Mouse (Mus musculus): ENCODE measurements around the gene Lrrc4c.

The Lrrc4c gene

GRCm38 (mm10) chr2:97485609-97486008, 1167.6 kb downstream of the Lrrc4c start:
- no peak for DNase-seq

- DNase-seq: no peak
These were observed 1169.6 kb downstream of the Lrrc4c start for GRCm38 (mm10) chr2:97487567-97487966.

GRCm38 (mm10) chr2:97497069-97497468, 1179.1 kb downstream of the Lrrc4c start:
- no peak for DNase-seq

- DNase-seq: no peak
These were observed 1184.5 kb downstream of the Lrrc4c start for GRCm38 (mm10) chr2:97502501-97502900.

- no peak for DNase-seq
These were observed 1186.9 kb downstream of the Lrrc4c start for GRCm38 (mm10) chr2:97504902-97505301.

- DNase-seq: no peak
These were observed 1206.4 kb downstream of the Lrrc4c start for GRCm38 (mm10) chr2:97524256-97524922.

- DNase-seq: no peak
These were observed 1207.1 kb downstream of the Lrrc4c start for GRCm38 (mm10) chr2:97525107-97525506.

GRCm38 (mm10) chr2:97530622-97531021, 1212.7 kb downstream of the Lrrc4c start:
- DNase-seq: no peak

- DNase-seq: no peak
These were observed 1226.0 kb downstream of the Lrrc4c start for GRCm38 (mm10) chr2:97543691-97544672.

GRCm38 (mm10) chr2:97544673-97545071, 1226.7 kb downstream of the Lrrc4c start:
- no peak for DNase-seq

GRCm38 (mm10) chr2:97545946-97546345, 1228.0 kb downstream of the Lrrc4c start:
- no peak for DNase-seq

- no peak for DNase-seq
These were observed 1246.5 kb downstream of the Lrrc4c start for GRCm38 (mm10) chr2:97564509-97564908.

- no peak for DNase-seq
These were observed 1251.0 kb downstream of the Lrrc4c start for GRCm38 (mm10) chr2:97568954-97569353.

- no peak for DNase-seq
These were observed 1257.0 kb downstream of the Lrrc4c start for GRCm38 (mm10) chr2:97574921-97575320.

- no peak for DNase-seq
These were observed 1263.2 kb downstream of the Lrrc4c start for GRCm38 (mm10) chr2:97581132-97581531.

GRCm38 (mm10) chr2:97586322-97586721, 1268.4 kb downstream of the Lrrc4c start:
- DNase-seq: no peak

- no peak for DNase-seq
These were observed 1272.6 kb downstream of the Lrrc4c start for GRCm38 (mm10) chr2:97590563-97590962.

GRCm38 (mm10) chr2:97604182-97604581, 1286.2 kb downstream of the Lrrc4c start:
- DNase-seq: no peak

GRCm38 (mm10) chr2:97604688-97605215, 1286.8 kb downstream of the Lrrc4c start:
- no peak for DNase-seq

GRCm38 (mm10) chr2:97609436-97609835, 1291.5 kb downstream of the Lrrc4c start:
- DNase-seq: no peak

- no peak for DNase-seq
These were observed 1292.6 kb downstream of the Lrrc4c start for GRCm38 (mm10) chr2:97610566-97610965.

- no peak for DNase-seq
These were observed 1296.8 kb downstream of the Lrrc4c start for GRCm38 (mm10) chr2:97614724-97615123.

GRCm38 (mm10) chr2:97618589-97618988, 1300.6 kb downstream of the Lrrc4c start:
- DNase-seq: no peak

GRCm38 (mm10) chr2:97639941-97640340, 1322.0 kb downstream of the Lrrc4c start:
- no peak for DNase-seq
